Mouse (Mus musculus) MEL (cell line): ENCODE data around the gene Pdxk. TPM values are rescaled to one million over a fixed set of nuclear protein-coding genes. Genes with fewer than 3 reads are reported as not detected.

ENCODE experiments used
- DNase-seq: peaks from one replicate; pipeline ENCODE4 v3.0.0; 2011; ENCODE audit warnings: low read depth, low spot score
- H3K27ac ChIP-seq: 2 replicates; pipeline ENCODE4 v1.5.1; 2012; ENCODE audit warnings: low read depth, mild to moderate bottlenecking, control low read depth, low read length, moderate library complexity; ENCODE audit not compliant: control insufficient read depth
- H3K27me3 ChIP-seq, 2 experiments: fragments of 150-350 bp in 1 of 2; sonication (generic) in 1 of 2; 2 replicates each; pipeline ENCODE4 v1.6.1; 2012; ENCODE audit warnings: low read length in 2 of 2, mild to moderate bottlenecking in 2 of 2, improper control_type of control experiment in 1 of 2, moderate library complexity in 1 of 2; ENCODE audit not compliant: insufficient read depth in 2 of 2, control insufficient read depth in 1 of 2
- H3K36me3 ChIP-seq, 2 experiments: 2 replicates each; pipeline ENCODE4 v1.6.1; 2012 to 2014; ENCODE audit warnings: low read length in 2 of 2, improper control_type of control experiment in 1 of 2, inconsistent platforms in 1 of 2, mild to moderate bottlenecking in 1 of 2; ENCODE audit not compliant: insufficient read depth in 2 of 2, control insufficient read depth in 1 of 2
- H3K4me1 ChIP-seq, 2 experiments: fragments of 150-350 bp in 1 of 2; sonication (generic) in 1 of 2; 2 replicates each; pipeline ENCODE4 v1.6.1; 2012; ENCODE audit warnings: low read length in 2 of 2, improper control_type of control experiment in 1 of 2, mild to moderate bottlenecking in 1 of 2; ENCODE audit not compliant: insufficient read depth in 2 of 2, control insufficient read depth in 1 of 2
- H3K4me3 ChIP-seq, 2 experiments: fragments of 150-350 bp in 1 of 2; sonication (generic) in 1 of 2; 2 replicates each; pipeline ENCODE4 v1.5.1; 2012; ENCODE audit warnings: low read depth in 2 of 2, low read length in 2 of 2, mild to moderate bottlenecking in 2 of 2, moderate library complexity in 2 of 2, control low read depth in 1 of 2, improper control_type of control experiment in 1 of 2; ENCODE audit not compliant: control insufficient read depth in 1 of 2, insufficient read depth in 1 of 2
- H3K79me2 ChIP-seq: 2 replicates; pipeline ENCODE4 v1.6.1; 2012; ENCODE audit warnings: mild to moderate bottlenecking, low read length, moderate library complexity; ENCODE audit not compliant: control insufficient read depth, poor library complexity, insufficient read depth
- H3K9ac ChIP-seq: 2 replicates; pipeline ENCODE4 v1.6.1; 2012; ENCODE audit warnings: low read depth, mild to moderate bottlenecking, control low read depth, low read length, moderate library complexity; ENCODE audit not compliant: control insufficient read depth, poor library complexity, severe bottlenecking
- H3K9me3 ChIP-seq: fragments of 150-350 bp; sonication (generic); replicated peaks from 2 replicates; pipeline ENCODE4 v1.6.1; 2012; ENCODE audit warnings: mild to moderate bottlenecking, low read length, improper control_type of control experiment, moderate library complexity; ENCODE audit not compliant: insufficient read depth
- BHLHE40 ChIP-seq: IDR thresholded peaks from 2 replicates; pipeline ENCODE4 v1.6.1; 2012; ENCODE audit warnings: low read depth, mild to moderate bottlenecking, inconsistent platforms, low read length, improper control_type of control experiment, borderline replicate concordance
- CTCF ChIP-seq, 3 experiments: IDR thresholded peaks in 2 of 3; conservative IDR thresholded peaks in 1 of 3; 2 replicates each; pipeline ENCODE4 v1.5.1; 2011 to 2012; ENCODE audit warnings: low read length in 3 of 3, low read depth in 2 of 3, mild to moderate bottlenecking in 2 of 3, improper control_type of control experiment in 1 of 3, inconsistent platforms in 1 of 3, mixed read lengths in 1 of 3, moderate library complexity in 1 of 3; ENCODE audit not compliant: control insufficient read depth in 1 of 3, insufficient read depth in 1 of 3, poor library complexity in 1 of 3, severe bottlenecking in 1 of 3
- E2F4 ChIP-seq: IDR thresholded peaks from 2 replicates; pipeline ENCODE4 v1.6.1; 2011; ENCODE audit warnings: low read depth, low read length, improper control_type of control experiment, borderline replicate concordance
- ELF1 ChIP-seq: IDR thresholded peaks from 2 replicates; pipeline ENCODE4 v1.6.1; 2014; ENCODE audit warnings: low read depth, mild to moderate bottlenecking, inconsistent platforms, low read length, improper control_type of control experiment, moderate library complexity
- EP300 ChIP-seq, 2 experiments: IDR thresholded peaks; 2 replicates each; pipeline ENCODE4 v1.6.1; 2011; ENCODE audit warnings: improper control_type of control experiment in 2 of 2, low read length in 2 of 2, low read depth in 1 of 2, mild to moderate bottlenecking in 1 of 2
- ETS1 ChIP-seq: IDR thresholded peaks from 2 replicates; pipeline ENCODE4 v1.6.1; 2012; ENCODE audit warnings: low read depth, mild to moderate bottlenecking, inconsistent platforms, low read length, improper control_type of control experiment, moderate library complexity
- GABPA ChIP-seq: IDR thresholded peaks from 2 replicates; pipeline ENCODE4 v1.6.1; 2012; ENCODE audit warnings: low read depth, mild to moderate bottlenecking, inconsistent platforms, low read length, improper control_type of control experiment, moderate library complexity
- GATA1 ChIP-seq: IDR thresholded peaks from 2 replicates; pipeline ENCODE4 v1.6.1; 2011; ENCODE audit warnings: low read depth, low read length, improper control_type of control experiment
- HCFC1 ChIP-seq: IDR thresholded peaks from 2 replicates; pipeline ENCODE4 v1.6.1; 2012; ENCODE audit warnings: low read depth, mild to moderate bottlenecking, inconsistent platforms, low read length, improper control_type of control experiment, moderate library complexity
- JUND ChIP-seq: IDR thresholded peaks from 2 replicates; pipeline ENCODE4 v1.6.1; 2011; ENCODE audit warnings: low read depth, mild to moderate bottlenecking, improper control_type of control experiment, low read length
- KAT2A ChIP-seq: conservative IDR thresholded peaks from 2 replicates; pipeline ENCODE4 v1.6.1; 2012; ENCODE audit warnings: low read depth, low read length, improper control_type of control experiment, inconsistent platforms
- MAFK ChIP-seq: IDR thresholded peaks from 2 replicates; pipeline ENCODE4 v1.6.1; 2011; ENCODE audit warnings: low read depth, mild to moderate bottlenecking, low read length, improper control_type of control experiment, borderline replicate concordance
- MAX ChIP-seq: IDR thresholded peaks from 2 replicates; pipeline ENCODE4 v1.6.1; 2011; ENCODE audit warnings: low read length, improper control_type of control experiment
- MAZ ChIP-seq: IDR thresholded peaks from 2 replicates; pipeline ENCODE4 v1.6.1; 2012; ENCODE audit warnings: low read depth, mild to moderate bottlenecking, inconsistent platforms, low read length, improper control_type of control experiment
- MEF2A ChIP-seq: IDR thresholded peaks from 2 replicates; pipeline ENCODE4 v1.6.1; 2014; ENCODE audit warnings: low read depth, mild to moderate bottlenecking, inconsistent platforms, low read length, improper control_type of control experiment; ENCODE audit not compliant: poor library complexity, insufficient replicate concordance, severe bottlenecking; ENCODE audit errors: extremely low read depth
- MXI1 ChIP-seq: IDR thresholded peaks from 2 replicates; pipeline ENCODE4 v1.6.1; 2011; ENCODE audit warnings: mild to moderate bottlenecking, low read depth, low read length, improper control_type of control experiment
- MYB ChIP-seq: IDR thresholded peaks from 2 replicates; pipeline ENCODE4 v1.6.1; 2011; ENCODE audit warnings: mild to moderate bottlenecking, low read depth, low read length, improper control_type of control experiment
- MYC ChIP-seq: IDR thresholded peaks from 2 replicates; pipeline ENCODE4 v1.6.1; 2011; ENCODE audit warnings: low read depth, mild to moderate bottlenecking, low read length, improper control_type of control experiment, moderate library complexity
- NELFE ChIP-seq: IDR thresholded peaks from 2 replicates; pipeline ENCODE4 v1.6.1; 2011; ENCODE audit warnings: low read depth, low read length, improper control_type of control experiment
- NRF1 ChIP-seq: IDR thresholded peaks from 2 replicates; pipeline ENCODE4 v1.6.1; 2014; ENCODE audit warnings: low read depth, mild to moderate bottlenecking, inconsistent platforms, low read length, improper control_type of control experiment, moderate library complexity; ENCODE audit not compliant: poor library complexity, insufficient read depth, severe bottlenecking
- POLR2A ChIP-seq, 2 experiments: IDR thresholded peaks; 2 replicates each; pipeline ENCODE4 v1.6.1; 2011 to 2012; ENCODE audit warnings: low read length in 2 of 2, mild to moderate bottlenecking in 2 of 2, control low read depth in 1 of 2, improper control_type of control experiment in 1 of 2, low read depth in 1 of 2, moderate library complexity in 1 of 2; ENCODE audit not compliant: control insufficient read depth in 1 of 2, insufficient read depth in 1 of 2, poor library complexity in 1 of 2
- POLR2AphosphoS2 ChIP-seq: IDR thresholded peaks from 2 replicates; pipeline ENCODE4 v1.6.1; 2011; ENCODE audit warnings: low read length, improper control_type of control experiment
- POLR2AphosphoS5 ChIP-seq: IDR thresholded peaks from 2 replicates; pipeline ENCODE4 v1.6.1; 2012; ENCODE audit warnings: low read depth, borderline replicate concordance, mild to moderate bottlenecking, inconsistent platforms, low read length, moderate library complexity, mixed read lengths
- RAD21 ChIP-seq: IDR thresholded peaks from 2 replicates; pipeline ENCODE4 v1.6.1; 2011; ENCODE audit warnings: mild to moderate bottlenecking, low read depth, low read length, improper control_type of control experiment
- SIN3A ChIP-seq: IDR thresholded peaks from 2 replicates; pipeline ENCODE4 v1.6.1; 2012; ENCODE audit warnings: low read length, improper control_type of control experiment, inconsistent platforms
- SMC3 ChIP-seq: IDR thresholded peaks from 2 replicates; pipeline ENCODE4 v1.6.1; 2011; ENCODE audit warnings: low read depth, low read length, improper control_type of control experiment
- TBP ChIP-seq: IDR thresholded peaks from 2 replicates; pipeline ENCODE4 v1.8.0; 2011; ENCODE audit warnings: low read depth, low read length, improper control_type of control experiment
- TCF12 ChIP-seq: IDR thresholded peaks from 2 replicates; pipeline ENCODE4 v1.6.1; 2014; ENCODE audit warnings: low read depth, mild to moderate bottlenecking, inconsistent platforms, low read length, improper control_type of control experiment, moderate library complexity
- UBTF ChIP-seq: IDR thresholded peaks from 2 replicates; pipeline ENCODE4 v1.6.1; 2012; ENCODE audit warnings: low read depth, mild to moderate bottlenecking, inconsistent platforms, low read length, improper control_type of control experiment, moderate library complexity, borderline replicate concordance; ENCODE audit not compliant: insufficient read depth
- USF1 ChIP-seq: IDR thresholded peaks from 2 replicates; pipeline ENCODE4 v1.6.1; 2014; ENCODE audit warnings: low read depth, mild to moderate bottlenecking, inconsistent platforms, low read length, improper control_type of control experiment, moderate library complexity
- ZC3H11A ChIP-seq: IDR thresholded peaks from 2 replicates; pipeline ENCODE4 v1.6.1; 2012; ENCODE audit warnings: low read depth, mild to moderate bottlenecking, inconsistent platforms, low read length, improper control_type of control experiment
- ZKSCAN1 ChIP-seq: IDR thresholded peaks from 2 replicates; pipeline ENCODE4 v1.6.1; 2012; ENCODE audit warnings: low read depth, mild to moderate bottlenecking, inconsistent platforms, low read length, improper control_type of control experiment, moderate library complexity
- ZMIZ1 ChIP-seq: IDR thresholded peaks from 2 replicates; pipeline ENCODE4 v1.6.1; 2012; ENCODE audit warnings: low read depth, mild to moderate bottlenecking, inconsistent platforms, low read length, improper control_type of control experiment, moderate library complexity
- ZNF384 ChIP-seq: IDR thresholded peaks from 2 replicates; pipeline ENCODE4 v1.6.1; 2012; ENCODE audit warnings: low read depth, mild to moderate bottlenecking, inconsistent platforms, low read length, improper control_type of control experiment
- polyA plus RNA-seq, 2 experiments: library from polyadenylated mRNA; stranded (reverse) in 1 of 2; unstranded in 1 of 2; fragments of >175 nt in 1 of 2; fragments of >200 nt in 1 of 2; gene quantifications; 2 replicates each; pipeline versions ENCODE4 v1.2.1 to v1.2.4; 2012; ENCODE audit warnings: low replicate concordance in 2 of 2, low read depth in 1 of 2; ENCODE audit not compliant: insufficient read length in 2 of 2, insufficient read depth in 1 of 2, missing spikeins in 1 of 2
- total RNA-seq: library from RNA; depleted of rRNA; stranded (reverse); fragments of 300-350 nt; gene quantifications from 2 replicates; pipeline ENCODE4 v1.2.3, GENCODE M21; 2012

The Pdxk gene
- total and polyA plus RNA-seq, 3 experiments, result 28.7 to 29.3 TPM; not detected in 1

DNA sequence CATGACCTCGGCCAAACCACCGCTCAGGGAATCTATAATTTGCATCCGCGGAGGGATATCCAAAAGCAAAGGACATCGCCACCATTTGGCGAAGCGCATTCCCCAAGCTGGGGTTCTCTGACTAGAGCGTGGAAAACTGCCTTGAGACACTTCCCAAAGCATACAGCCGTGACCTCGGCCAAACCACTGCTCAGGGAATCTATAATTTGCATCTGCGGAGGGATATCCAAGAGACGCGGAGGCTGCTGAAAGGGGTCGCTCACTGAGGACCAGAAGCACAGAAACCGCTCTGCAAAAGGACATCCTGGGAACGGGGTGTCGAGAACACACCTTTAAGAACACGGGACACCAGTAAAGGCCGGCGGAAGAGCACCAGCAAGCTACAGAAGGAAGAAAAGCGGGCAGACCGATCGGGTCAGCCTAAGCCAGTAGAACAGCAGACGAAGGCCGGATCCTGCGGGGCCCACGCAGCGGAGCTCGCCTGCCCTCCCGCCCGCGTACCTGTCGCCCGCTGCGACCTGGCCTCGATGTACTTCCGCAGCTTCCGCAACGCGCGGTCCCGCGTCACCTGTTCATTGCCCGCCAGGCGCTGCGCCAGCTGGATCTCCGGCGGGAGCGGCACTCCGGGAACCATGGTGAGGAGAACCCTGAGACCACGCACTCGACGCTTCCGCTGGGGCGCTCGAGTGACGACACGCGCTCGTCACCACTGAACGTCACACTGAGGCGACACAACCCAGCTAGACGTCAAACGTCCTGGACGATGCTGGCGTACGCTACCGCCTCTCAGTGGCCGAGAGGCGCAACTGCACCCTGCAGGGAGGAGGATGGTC, 52.2 kb downstream of the Pdxk start, which contains the start of gene Rrp1:
Rrp1 (minus strand) TSS at position 725 of the 833 bp plus-strand sequence.
- Histone ChIP-seq H3K27me3 (no peaks in the 10 kb centered on the region), H3K9me3 (no peaks in the 10 kb centered on the region), H3K4me1 (peaks cover 0 to 2% of the 10 kb centered on the region in 2 experiments; a peak in 2 of 4 replicates), H3K9ac (peak within 1 kb of the TSS; percentile 81), H3K27ac (peak within 1 kb of the TSS; percentile 37), H3K36me3 (peaks cover 3 to 6% of the 10 kb centered on the region in 2 experiments; a peak in 3 of 4 replicates), H3K4me3 (peak within 1 kb of the TSS; percentile 89 to 90), H3K79me2 (peaks cover 25% of the 10 kb centered on the region)
- peak; percentile 98 for DNase-seq
- peak; percentile 54 for TF ChIP-seq RAD21
- TF ChIP-seq JUND, result 0 out of 2 replicates have a peak, but pooled peaks have one; percentile 51
- TF ChIP-seq SMC3, result peak; percentile 61
- peak; percentile 89 for TF ChIP-seq MYC
- TF ChIP-seq NELFE, result peak; percentile 90
- TF ChIP-seq GATA1, result no peak
- peak; percentile 94 for TF ChIP-seq GABPA
- peak; percentile 98 for TF ChIP-seq MXI1
- peak; percentile 73; the same call in 1 of the 2 replicates for TF ChIP-seq MAZ
- TF ChIP-seq POLR2AphosphoS5, result no peak
- TF ChIP-seq BHLHE40, result peak; percentile 49; the same call in 1 of the 2 replicates
- peak; percentile 62 to 88; a peak in 2 of 4 replicates for TF ChIP-seq POLR2A (IDR thresholded peaks at IDR 0.05; ENCODE audit: control insufficient read depth in 1 of 2, insufficient read depth in 1 of 2, low read depth in 1 of 2, low read length in 2 of 2, poor library complexity in 1 of 2)
- TF ChIP-seq ZNF384, result peak; percentile 53; the same call in 1 of the 2 replicates
- peak; percentile 92 to 100 (median 97) for TF ChIP-seq CTCF (IDR thresholded peaks at IDR 0.05 in 2 of 3, conservative IDR thresholded peaks at IDR 0.05 in 1 of 3; ENCODE audit: control insufficient read depth in 1 of 3, insufficient read depth in 1 of 3, low read depth in 2 of 3, low read length in 3 of 3, poor library complexity in 1 of 3, severe bottlenecking in 1 of 3)
- peak; percentile 77 for TF ChIP-seq KAT2A
- TF ChIP-seq POLR2AphosphoS2, result peak; percentile 89
- 0 out of 2 replicates have a peak, but pooled peaks have one; percentile 60 for TF ChIP-seq TCF12
- peak; percentile 96 for TF ChIP-seq HCFC1
- peak; percentile 89 for TF ChIP-seq ELF1
- TF ChIP-seq ZC3H11A, result peak; percentile 65
- no peak for TF ChIP-seq UBTF
- TF ChIP-seq MEF2A, result no peak
- TF ChIP-seq USF1, result peak; percentile 52; the same call in 1 of the 2 replicates
- peak; percentile 58; the same call in 1 of the 2 replicates for TF ChIP-seq E2F4
- TF ChIP-seq TBP, result peak; percentile 69
- peak; percentile 86 for TF ChIP-seq ZMIZ1
- TF ChIP-seq EP300 (IDR thresholded peaks at IDR 0.05; ENCODE audit: low read depth in 1 of 2, low read length in 2 of 2), result peak in 1 of 2 experiments; percentile 38; a peak in 2 of 4 replicates
- no peak for TF ChIP-seq ZKSCAN1
- TF ChIP-seq MAX, result peak; percentile 87
- TF ChIP-seq NRF1, result peak; percentile 22; the same call in 1 of the 2 replicates
- TF ChIP-seq ETS1, result peak; percentile 89
- TF ChIP-seq MYB, result no peak
- peak; percentile 99 for TF ChIP-seq SIN3A
- no peak for TF ChIP-seq MAFK
